Mouse (Mus musculus): ENCODE results near the gene Prss37. TPM values are rescaled to one million over a fixed set of nuclear protein-coding genes. Genes with fewer than 3 reads are reported as not detected.

Prss37 gene
- polyA plus RNA-seq, 1 experiment from 2014 or later, result not detected

Other genes starting within 250 kb of the Prss37 start
- 36.4 and 40.2 TPM in 2 replicates for gene Agk, start 194.3 kb downstream of the Prss37 start, polyA plus RNA-seq (2015; fragmentation: Nextera tagmentation; extraction: Ambion mirVana)
- 13.7 and 16.0 TPM in 2 replicates for gene E330009J07Rik, start 83.4 kb downstream of the Prss37 start, polyA plus RNA-seq (2015; fragmentation: Nextera tagmentation; extraction: Ambion mirVana)
- gene Wee2, start 80.4 kb downstream of the Prss37 start, polyA plus RNA-seq (2015; fragmentation: Nextera tagmentation; extraction: Ambion mirVana), result 0.05 and 0.09 TPM in 2 replicates
- 159 and 178 TPM in 2 replicates for gene Ssbp1, start 48.2 kb downstream of the Prss37 start, polyA plus RNA-seq (2015; fragmentation: Nextera tagmentation; extraction: Ambion mirVana)
- not detected in 2 replicates for gene Tas2r137, start 28.3 kb downstream of the Prss37 start, polyA plus RNA-seq (2015; fragmentation: Nextera tagmentation; extraction: Ambion mirVana)
- not detected in 2 replicates for gene Tas2r108, start 26.0 kb downstream of the Prss37 start, polyA plus RNA-seq (2015; fragmentation: Nextera tagmentation; extraction: Ambion mirVana)
- not detected in 2 replicates for gene Olfr461, start 35.5 kb upstream of the Prss37 start, polyA plus RNA-seq (2015; fragmentation: Nextera tagmentation; extraction: Ambion mirVana)
- not detected in 2 replicates for gene Olfr460, start 50.0 kb upstream of the Prss37 start, polyA plus RNA-seq (2015; fragmentation: Nextera tagmentation; extraction: Ambion mirVana)
- 2.0 and 2.1 TPM in 2 replicates for gene Clec5a, start 66.3 kb upstream of the Prss37 start, polyA plus RNA-seq (2015; fragmentation: Nextera tagmentation; extraction: Ambion mirVana)
- not detected in 2 replicates for gene Tas2r138, start 93.8 kb upstream of the Prss37 start, polyA plus RNA-seq (2015; fragmentation: Nextera tagmentation; extraction: Ambion mirVana)
- gene Mgam, start 109.3 kb upstream of the Prss37 start, polyA plus RNA-seq (2015; fragmentation: Nextera tagmentation; extraction: Ambion mirVana), result 5.4 and 6.6 TPM in 2 replicates

Measured in stomach, embryonic 15.5 days (tissue).